Mouse (Mus musculus) heart, adult 2 months (tissue): ENCODE measurements at regions not wholly inside any gene's neighbourhood (a gene's known extent, or its start where the extent isn't known, plus 50 kb on each side); places are given as distances from the start of the nearest gene placed in this dataset.

Experiments
- CTCF ChIP-seq: fragments of 200-600 bp; IDR thresholded peaks from 2 replicates; pipeline ENCODE4 v1.8.1; 2022; ENCODE audit warnings: antibody characterized with exemption, mild to moderate bottlenecking, moderate library complexity
- EP300 ChIP-seq: fragments of 200-500 bp; IDR thresholded peaks from 2 replicates; pipeline ENCODE4 v1.6.1; 2011; ENCODE audit warnings: low read depth, low read length, control low read depth; ENCODE audit not compliant: insufficient read depth
- POLR2A ChIP-seq: fragments of 200-500 bp; IDR thresholded peaks from 2 replicates; pipeline ENCODE4 v1.6.1; 2011; ENCODE audit warnings: mild to moderate bottlenecking, low read depth, low read length, control low read depth; ENCODE audit not compliant: insufficient read depth

GRCm38 (mm10) chr12:45171927-45172642 lies 97.6 kb upstream of the Stxbp6 start:
- TF ChIP-seq EP300 (no peak), POLR2A (no peak), CTCF (peak; percentile 94)
